Mouse (Mus musculus): ENCODE measurements around the gene Tmem251. TPM values are rescaled to one million over a fixed set of nuclear protein-coding genes. Genes with fewer than 3 reads are reported as not detected.

Gene Tmem251
- 9.7 and 11.2 TPM in 2 replicates for polyA plus RNA-seq (2016; fragmentation: Nextera tagmentation; extraction: Ambion mirVana)

DNA sequence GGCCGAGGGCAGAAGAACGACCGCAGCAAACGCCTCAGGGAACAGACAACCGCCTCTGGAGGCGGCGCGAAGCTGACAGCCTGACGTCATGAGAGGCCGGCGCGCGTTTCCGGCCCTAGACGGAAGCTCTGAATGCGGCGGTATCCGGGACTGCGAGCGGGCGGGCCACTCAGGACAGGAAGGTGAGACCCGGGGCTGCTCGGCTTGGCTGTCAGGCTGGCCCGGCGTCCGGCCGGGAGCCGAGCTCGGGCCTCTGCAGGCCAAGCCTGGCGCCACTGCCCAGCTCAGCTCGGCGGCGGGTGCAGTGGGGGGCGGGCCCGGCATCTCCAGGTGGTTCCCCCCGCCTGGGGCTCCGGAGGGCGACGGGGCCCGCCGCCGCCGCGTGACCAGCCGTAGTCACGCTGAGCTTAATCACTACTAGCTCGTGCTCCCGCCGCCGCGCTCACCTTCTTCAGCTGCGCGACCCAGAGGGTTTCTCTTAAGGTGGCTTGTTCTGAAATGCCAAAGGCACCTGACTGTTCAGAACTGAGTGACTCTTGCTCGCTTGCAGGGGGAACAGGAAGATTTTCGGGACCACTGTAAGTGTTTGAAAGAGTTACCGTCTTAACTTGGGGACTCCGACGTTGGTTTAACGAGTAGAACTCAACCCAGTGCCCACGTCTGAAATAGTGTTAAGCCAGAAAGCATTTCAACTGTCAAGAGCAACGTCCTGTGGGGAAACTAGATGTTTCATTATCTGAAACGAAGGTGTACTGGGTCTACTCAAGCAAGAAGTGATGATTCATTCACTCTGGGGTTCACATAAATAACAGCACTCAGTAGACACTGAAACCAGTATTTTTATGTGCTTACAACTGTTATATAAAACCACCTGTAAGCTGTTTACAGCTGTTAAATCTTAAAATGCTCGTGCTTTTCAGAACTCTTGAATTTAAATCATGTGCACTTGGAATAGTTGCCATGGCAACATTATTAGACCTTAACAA lies at the start of gene Tmem251, which contains the start of gene Moap1:
Gene Tmem251, plus strand, starts transcription at position 174 of the 986 bp plus-strand sequence.
Gene Moap1, minus strand, starts transcription at position 73 of the 986 bp plus-strand sequence.
- Histone ChIP-seq H3K4me3 (peak within 1 kb of the TSS; percentile 94), H3K4me1 (peaks cover 25% of the 10 kb centered on the region), H3K27ac (replicated peaks) (peak within 1 kb of the TSS; percentile 93), H3K36me3 (replicated peaks) (peaks cover 40% of the 10 kb centered on the region), H3K9me3 (no peaks in the 10 kb centered on the region), H3K27me3 (replicated peaks; ENCODE audit: low read depth, poor library complexity, severe bottlenecking) (no peaks in the 10 kb centered on the region)
- DNase-seq (ENCODE audit: low spot score): peak; percentile 93
- under 1% methylated on average over 63 of the region's 63 CpGs for WGBS

GRCm38 (mm10) chr12:102695369-102696239 lies 48.0 kb upstream of the Tmem251 start:
- no peaks in the 10 kb centered on the region for H3K27me3 ChIP-seq (replicated peaks; ENCODE audit: low read depth, poor library complexity, severe bottlenecking)
- H3K4me1 ChIP-seq: peaks cover 73% of the 10 kb centered on the region
- whole genome bisulfite sequencing: 59% methylated on average over 18 of the region's 18 CpGs
- DNase-seq (ENCODE audit: low spot score): no peak
- peak overlapping the region; percentile 37; the same call in 1 of the 2 replicates for H3K27ac ChIP-seq (replicated peaks)
- H3K4me3 ChIP-seq: no peak overlapping the region
- no peaks in the 10 kb centered on the region for H3K36me3 ChIP-seq (replicated peaks)
- H3K9me3 ChIP-seq: no peaks in the 10 kb centered on the region

DNA sequence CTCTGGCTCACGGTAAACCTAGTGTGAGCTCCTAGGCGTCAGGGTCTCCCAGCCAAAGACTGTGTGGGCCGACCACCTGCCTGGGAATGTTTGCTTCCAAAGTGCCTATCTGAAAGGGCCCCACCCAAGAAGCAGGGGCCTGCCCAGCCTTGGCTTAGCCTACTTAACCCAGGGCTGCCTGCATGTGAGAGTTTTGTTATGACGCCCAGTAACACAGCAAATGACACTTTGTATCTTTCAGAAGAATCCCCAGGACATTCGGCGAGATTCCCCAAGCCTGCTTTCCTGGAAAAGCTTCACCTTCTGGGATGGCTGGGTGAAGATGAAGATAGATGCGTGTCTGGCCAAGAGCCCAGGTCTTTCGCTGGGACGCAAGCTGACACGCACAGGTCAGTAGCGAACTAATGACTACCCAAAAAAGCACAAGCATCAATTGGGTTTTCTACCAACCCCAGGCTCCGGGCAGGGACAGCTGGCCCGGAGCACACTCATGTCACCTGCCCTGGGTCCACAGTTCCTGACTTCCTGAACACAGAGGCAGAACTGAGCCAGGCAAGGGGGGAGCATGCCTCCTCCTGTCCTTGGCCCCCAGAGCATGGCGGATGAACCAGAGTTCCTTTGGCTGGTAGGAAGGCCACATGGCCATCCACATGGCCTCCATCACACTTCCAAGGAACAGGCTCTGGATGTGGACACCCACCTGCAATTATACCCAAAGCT lies 46.8 kb upstream of the Tmem251 start:
- peak overlapping the region; percentile 85 for H3K27ac ChIP-seq (replicated peaks)
- no peak for DNase-seq (ENCODE audit: low spot score)
- 90% methylated on average over 14 of the region's 14 CpGs for WGBS
- H3K9me3 ChIP-seq: no peaks in the 10 kb centered on the region
- H3K36me3 ChIP-seq (replicated peaks): 0 out of 2 replicates have a peak, but pooled peaks cover 4% of the 10 kb centered on the region
- no peaks in the 10 kb centered on the region for H3K27me3 ChIP-seq (replicated peaks; ENCODE audit: low read depth, poor library complexity, severe bottlenecking)
- peaks cover 70% of the 10 kb centered on the region for H3K4me1 ChIP-seq
- no peak overlapping the region for H3K4me3 ChIP-seq

GRCm38 (mm10) chr12:102697381-102697780 lies 46.2 kb upstream of the Tmem251 start:
- Histone ChIP-seq H3K4me3 (no peak overlapping the region), H3K4me1 (peaks cover 75% of the 10 kb centered on the region), H3K27me3 (replicated peaks; ENCODE audit: low read depth, poor library complexity, severe bottlenecking) (no peaks in the 10 kb centered on the region), H3K27ac (replicated peaks) (peak overlapping the region; percentile 85), H3K36me3 (replicated peaks) (0 out of 2 replicates have a peak, but pooled peaks cover 4% of the 10 kb centered on the region), H3K9me3 (no peaks in the 10 kb centered on the region)
- WGBS: 71% methylated on average over 7 of the region's 7 CpGs
- no peak for DNase-seq (ENCODE audit: low spot score)

- peaks cover 83% of the 10 kb centered on the region for H3K4me1 ChIP-seq
Observed at GRCm38 (mm10) chr12:102698089-102698684, 45.4 kb upstream of the Tmem251 start.

DNA sequence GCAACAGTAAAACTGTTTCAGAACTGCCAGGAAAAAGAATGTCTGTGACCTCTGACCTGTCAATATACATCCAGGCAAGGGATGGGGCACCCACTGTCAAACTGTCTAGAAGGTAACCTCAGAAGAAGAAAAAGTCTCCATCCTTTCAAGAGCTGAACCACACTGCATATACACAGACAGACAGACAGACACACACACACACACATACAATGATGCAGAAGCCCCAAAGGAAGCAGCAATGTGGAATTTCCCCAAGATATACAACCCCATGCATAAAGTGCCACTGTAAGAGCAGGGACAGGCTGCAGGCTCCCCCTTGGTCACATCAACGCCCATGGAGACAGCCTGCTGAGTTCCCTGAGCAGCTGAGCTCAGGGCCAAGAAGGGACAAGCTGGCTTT lies 44.4 kb upstream of the Tmem251 start:
- peaks cover 93% of the 10 kb centered on the region for H3K4me1 ChIP-seq
- H3K27me3 ChIP-seq (replicated peaks; ENCODE audit: low read depth, poor library complexity, severe bottlenecking): peaks cover 9% of the 10 kb centered on the region
- H3K9me3 ChIP-seq: no peaks in the 10 kb centered on the region
- peak overlapping the region; percentile 85 for H3K27ac ChIP-seq (replicated peaks)
- 18% methylated on average over 1 of the region's 1 CpGs for WGBS
- no peak overlapping the region for H3K4me3 ChIP-seq
- 0 out of 2 replicates have a peak, but pooled peaks cover 4% of the 10 kb centered on the region for H3K36me3 ChIP-seq (replicated peaks)
- no peak for DNase-seq (ENCODE audit: low spot score)

More at GRCm38 (mm10) chr12:102698089-102698684, 45.4 kb upstream of the Tmem251 start:
- Histone ChIP-seq H3K9me3 (no peaks in the 10 kb centered on the region), H3K27ac (replicated peaks) (peak overlapping the region; percentile 85), H3K36me3 (replicated peaks) (0 out of 2 replicates have a peak, but pooled peaks cover 4% of the 10 kb centered on the region), H3K27me3 (replicated peaks; ENCODE audit: low read depth, poor library complexity, severe bottlenecking) (peaks cover under 1% of the 10 kb centered on the region), H3K4me3 (no peak overlapping the region)
- DNase-seq (ENCODE audit: low spot score): peak; percentile 21
- 31% methylated on average over 1 of the region's 1 CpGs for WGBS

DNA sequence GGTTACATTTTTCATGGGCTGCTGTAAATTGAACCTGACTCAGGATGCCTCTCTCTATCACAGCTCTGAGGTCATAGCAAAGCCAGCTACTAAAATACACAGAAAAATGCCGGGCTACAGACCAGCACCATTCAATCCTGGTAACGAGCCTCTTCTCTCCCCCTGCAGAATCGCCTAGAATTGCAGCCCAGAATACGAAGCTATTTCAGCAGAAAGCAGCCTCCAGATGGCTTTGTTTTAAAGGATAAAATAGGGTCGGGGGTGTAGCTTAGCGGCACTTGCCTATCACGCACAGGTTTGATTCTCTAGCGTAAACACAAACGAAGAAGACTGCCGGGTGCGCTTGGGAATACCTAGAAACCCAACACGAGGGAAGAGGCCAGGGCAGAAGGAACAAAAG lies 43.1 kb upstream of the Tmem251 start:
- 0 out of 2 replicates have a peak, but pooled peaks cover 4% of the 10 kb centered on the region for H3K36me3 ChIP-seq (replicated peaks)
- H3K4me1 ChIP-seq: peaks cover 91% of the 10 kb centered on the region
- WGBS: 63% methylated on average over 12 of the region's 12 CpGs
- peak overlapping the region; percentile 24; the same call in 1 of the 2 replicates for H3K27ac ChIP-seq (replicated peaks)
- H3K27me3 ChIP-seq (replicated peaks; ENCODE audit: low read depth, poor library complexity, severe bottlenecking): peaks cover 9% of the 10 kb centered on the region
- H3K4me3 ChIP-seq: no peak overlapping the region
- DNase-seq (ENCODE audit: low spot score): no peak
- H3K9me3 ChIP-seq: no peaks in the 10 kb centered on the region

DNA sequence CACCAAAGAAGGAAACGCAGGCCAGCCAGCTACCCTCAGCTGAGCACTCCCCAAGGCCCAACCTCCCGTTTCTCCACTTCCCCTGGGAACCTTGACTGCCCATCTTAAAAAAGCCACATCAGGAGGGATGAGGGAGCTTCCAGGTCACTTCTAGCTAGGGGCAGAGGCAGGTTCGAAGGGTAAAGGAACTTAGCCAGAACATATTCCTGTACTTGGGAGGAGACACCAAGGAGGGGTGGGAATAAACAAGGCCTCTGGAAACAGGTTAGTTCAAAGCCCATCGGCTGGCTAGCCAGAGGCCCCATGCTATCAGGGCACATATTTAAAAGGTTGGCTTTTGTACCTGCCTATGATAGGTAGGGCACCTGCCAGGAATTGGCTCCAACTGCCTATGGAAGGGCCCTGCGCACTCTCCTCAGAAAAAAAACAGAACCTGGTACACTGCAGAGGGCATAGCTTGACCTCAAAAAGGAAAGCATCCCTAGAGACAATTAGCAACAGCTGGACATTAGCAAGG lies 41.8 kb upstream of the Tmem251 start:
- H3K4me1 ChIP-seq: peaks cover 85% of the 10 kb centered on the region
- WGBS: 87% methylated on average over 5 of the region's 5 CpGs

GRCm38 (mm10) chr12:102702356-102703110 lies 41.0 kb upstream of the Tmem251 start:
- DNase-seq (ENCODE audit: low spot score): peak; percentile 85
- Histone ChIP-seq H3K4me1 (peaks cover 77% of the 10 kb centered on the region), H3K4me3 (peak overlapping the region; percentile 77), H3K27me3 (replicated peaks; ENCODE audit: low read depth, poor library complexity, severe bottlenecking) (peaks cover 17% of the 10 kb centered on the region), H3K36me3 (replicated peaks) (0 out of 2 replicates have a peak, but pooled peaks cover 4% of the 10 kb centered on the region), H3K27ac (replicated peaks) (peak overlapping the region; percentile 71), H3K9me3 (no peaks in the 10 kb centered on the region)
- WGBS: 6% methylated on average over 15 of the region's 15 CpGs

More for the DNA sequence above, 41.8 kb upstream of the Tmem251 start:
- H3K27me3 ChIP-seq (replicated peaks; ENCODE audit: low read depth, poor library complexity, severe bottlenecking): peaks cover 14% of the 10 kb centered on the region
- 0 out of 2 replicates have a peak, but pooled peaks cover 4% of the 10 kb centered on the region for H3K36me3 ChIP-seq (replicated peaks)
- no peak overlapping the region for H3K4me3 ChIP-seq
- no peak overlapping the region; the same call in 1 of the 2 replicates for H3K27ac ChIP-seq (replicated peaks)
- no peaks in the 10 kb centered on the region for H3K9me3 ChIP-seq
- no peak for DNase-seq (ENCODE audit: low spot score)

- peak overlapping the region; percentile 77 for H3K4me3 ChIP-seq
- peaks cover 72% of the 10 kb centered on the region for H3K4me1 ChIP-seq
- no peaks in the 10 kb centered on the region for H3K9me3 ChIP-seq
- WGBS: 4% methylated on average over 4 of the region's 4 CpGs
- 0 out of 2 replicates have a peak, but pooled peaks cover 4% of the 10 kb centered on the region for H3K36me3 ChIP-seq (replicated peaks)
- peak overlapping the region; percentile 71 for H3K27ac ChIP-seq (replicated peaks)
- H3K27me3 ChIP-seq (replicated peaks; ENCODE audit: low read depth, poor library complexity, severe bottlenecking): peaks cover 20% of the 10 kb centered on the region
- DNase-seq (ENCODE audit: low spot score): peak; percentile 25
Observed at GRCm38 (mm10) chr12:102703111-102703412, 40.5 kb upstream of the Tmem251 start.
